Mouse (Mus musculus) heart, embryonic 15.5 days (tissue): ENCODE results near the gene Cd2ap. TPM values are rescaled to one million over a fixed set of nuclear protein-coding genes. Genes with fewer than 3 reads are reported as not detected.

Source experiments
- ATAC-seq: fragments of 200-750 bp; cut with Nextera tagmentation; replicated peaks from 2 replicates; pipeline ENCODE4 v1.8.0; 2017; ENCODE audit warnings: low read depth, moderate TSS enrichment; ENCODE audit not compliant: insufficient number of reproducible peaks, insufficient read depth, low FRiP score
- H3K27ac ChIP-seq: fragments of 300-500 bp; sonication (generic); 2 replicates; pipeline ENCODE4 v1.5.1; 2015; ENCODE audit warnings: mild to moderate bottlenecking, inconsistent platforms
- H3K27me3 ChIP-seq: fragments of 300-500 bp; sonication (generic); 2 replicates; pipeline ENCODE4 v1.6.1; 2015; ENCODE audit warnings: inconsistent platforms
- H3K36me3 ChIP-seq: fragments of 300-500 bp; sonication (generic); 2 replicates; pipeline ENCODE4 v1.6.1; 2015; ENCODE audit warnings: mild to moderate bottlenecking, inconsistent platforms
- H3K4me1 ChIP-seq: fragments of 300-500 bp; sonication (generic); replicated peaks from 2 replicates; pipeline ENCODE4 v1.6.1; 2015; ENCODE audit warnings: inconsistent platforms
- H3K4me2 ChIP-seq: fragments of 300-500 bp; sonication (generic); 2 replicates; pipeline ENCODE4 v1.6.1; 2015; ENCODE audit warnings: inconsistent platforms, mild to moderate bottlenecking, moderate library complexity
- H3K4me3 ChIP-seq: fragments of 300-500 bp; sonication (generic); 2 replicates; pipeline ENCODE4 v1.5.1; 2015; ENCODE audit warnings: mild to moderate bottlenecking, inconsistent platforms
- H3K9ac ChIP-seq: fragments of 300-500 bp; sonication (generic); 2 replicates; pipeline ENCODE4 v1.6.1; 2015; ENCODE audit warnings: mild to moderate bottlenecking, inconsistent platforms
- H3K9me3 ChIP-seq: fragments of 300-500 bp; sonication (generic); replicated peaks from 2 replicates; pipeline ENCODE4 v1.6.1; 2016; ENCODE audit warnings: inconsistent platforms
- WGBS: fragments of 180-500 bp; shearing (Covaris S2); methylation state at CpG from one replicate; pipeline ENCODE4 v1.1.7; 2015; ENCODE audit warnings: mixed read lengths; 5-methylcytosine and 5-hydroxymethylcytosine counted together
- polyA plus RNA-seq: library from polyadenylated mRNA; unstranded; fragments of >200 nt; fragmentation: Nextera tagmentation; extraction: Ambion mirVana; gene quantifications from 2 replicates; pipeline ENCODE4 v1.2.1, GENCODE M21; 2015

Gene Cd2ap
- polyA plus RNA-seq, 1 experiment from 2014 or later = 16.7 TPM

DNA sequence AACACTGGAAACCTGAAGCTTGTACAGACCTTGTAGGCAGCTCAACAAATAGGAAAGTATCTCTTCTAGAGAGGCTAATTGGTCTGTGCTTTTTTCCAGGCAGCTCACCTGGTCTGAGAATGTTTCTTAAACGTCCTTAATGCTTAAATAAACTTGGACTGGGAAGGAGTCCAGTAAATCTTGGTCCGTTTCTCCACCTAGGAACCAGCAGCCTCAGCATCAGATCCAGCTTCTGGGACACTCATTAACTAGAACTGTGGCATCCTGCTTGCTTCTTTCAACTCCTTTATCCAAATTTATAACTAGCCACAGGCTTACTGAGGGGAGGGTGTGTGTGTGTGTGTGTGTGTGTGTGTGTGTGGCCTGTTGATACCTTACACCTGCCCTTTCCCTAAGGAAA lies 122.7 kb downstream of the Cd2ap start:
- 31% methylated on average over 2 of the region's 2 CpGs for WGBS

GRCm38 (mm10) chr17:42752173-42752572 lies 124.3 kb downstream of the Cd2ap start:
- Histone ChIP-seq H3K4me2 (no peak overlapping the region), H3K4me3 (no peak overlapping the region), H3K27ac (no peak overlapping the region), H3K9ac (no peak overlapping the region), H3K9me3 (no peaks in the 10 kb centered on the region), H3K27me3 (no peaks in the 10 kb centered on the region), H3K4me1 (no peaks in the 10 kb centered on the region), H3K36me3 (no peaks in the 10 kb centered on the region)
- ATAC-seq = no peak
- 87% methylated on average over 2 of the region's 2 CpGs for WGBS

More for the DNA sequence above, 122.7 kb downstream of the Cd2ap start:
- H3K4me1 ChIP-seq = no peaks in the 10 kb centered on the region
- no peaks in the 10 kb centered on the region for H3K27me3 ChIP-seq
- no peaks in the 10 kb centered on the region for H3K9me3 ChIP-seq
- no peak overlapping the region for H3K27ac ChIP-seq
- no peaks in the 10 kb centered on the region for H3K36me3 ChIP-seq
- no peak overlapping the region for H3K4me2 ChIP-seq
- H3K4me3 ChIP-seq = no peak overlapping the region
- ATAC-seq = no peak
- no peak overlapping the region for H3K9ac ChIP-seq

- Histone ChIP-seq H3K4me1 (peaks cover 6% of the 10 kb centered on the region; the same call in 1 of the 2 replicates), H3K36me3 (no peaks in the 10 kb centered on the region), H3K27ac (no peak overlapping the region), H3K4me2 (no peak overlapping the region), H3K9ac (no peak overlapping the region), H3K27me3 (no peaks in the 10 kb centered on the region), H3K9me3 (no peaks in the 10 kb centered on the region), H3K4me3 (no peak overlapping the region)
- ATAC-seq = no peak
- WGBS = 75% methylated on average over 6 of the region's 6 CpGs
Measured at GRCm38 (mm10) chr17:42745657-42746420, 130.6 kb downstream of the Cd2ap start.

Other genes with a start within 250 kb of the Cd2ap start
- 0.04 TPM in 1 of 2 replicates, not detected in the other for gene Adgrf4, start 184.4 kb downstream of the Cd2ap start, polyA plus RNA-seq
- gene Adgrf2, start 134.5 kb downstream of the Cd2ap start, polyA plus RNA-seq = 0.05 and 0.08 TPM in 2 replicates
- gene Tnfrsf21, start 139.9 kb upstream of the Cd2ap start, polyA plus RNA-seq = 9.4 and 14.4 TPM in 2 replicates